Mouse (Mus musculus) stomach, postnatal 0 days (tissue): ENCODE results near the gene Yipf2. TPM values are rescaled to one million over a fixed set of nuclear protein-coding genes. Genes with fewer than 3 reads are reported as not detected.

ENCODE experiments used
- ATAC-seq: fragments of 200-750 bp; cut with Nextera tagmentation; 2 replicates; pipeline ENCODE4 v1.8.0; 2017; ENCODE audit not compliant: low FRiP score, low TSS enrichment
- DNase-seq: peaks from one replicate; pipeline ENCODE4 v3.0.0-alpha.2; 2016; ENCODE audit warnings: low spot score
- H3K27ac ChIP-seq: fragments of 300-500 bp; sonication (generic); replicated peaks from 2 replicates; pipeline ENCODE4 v1.5.1; 2014; ENCODE audit warnings: mild to moderate bottlenecking, control low read depth
- H3K27me3 ChIP-seq: fragments of 300-500 bp; sonication (generic); 2 replicates; pipeline ENCODE4 v1.6.1; 2014; ENCODE audit warnings: low read length; ENCODE audit not compliant: control insufficient read depth, insufficient read depth
- H3K36me3 ChIP-seq: fragments of 300-500 bp; sonication (generic); 2 replicates; pipeline ENCODE4 v1.6.1; 2014; ENCODE audit warnings: low read length, mixed read lengths; ENCODE audit not compliant: control insufficient read depth, insufficient read depth
- H3K4me1 ChIP-seq: fragments of 300-500 bp; sonication (generic); replicated peaks from 2 replicates; pipeline ENCODE4 v1.6.1; 2014; ENCODE audit warnings: antibody characterized with exemption; ENCODE audit not compliant: control insufficient read depth, insufficient read depth
- H3K4me2 ChIP-seq: fragments of 300-500 bp; sonication (generic); replicated peaks from 2 replicates; pipeline ENCODE4 v1.6.1; 2014; ENCODE audit warnings: low read depth, mild to moderate bottlenecking, control low read depth, moderate library complexity
- H3K4me3 ChIP-seq: fragments of 300-500 bp; sonication (generic); 2 replicates; pipeline ENCODE4 v1.5.1; 2014; ENCODE audit warnings: low read depth, low read length, control low read depth
- H3K9ac ChIP-seq: fragments of 300-500 bp; sonication (generic); 2 replicates; pipeline ENCODE4 v1.6.1; 2014; ENCODE audit warnings: mild to moderate bottlenecking, low read length, control low read depth, mixed read lengths
- H3K9me3 ChIP-seq: fragments of 300-500 bp; sonication (generic); 2 replicates; pipeline ENCODE4 v1.6.1; 2016; ENCODE audit warnings: low read length; ENCODE audit not compliant: control insufficient read depth
- CTCF ChIP-seq: IDR thresholded peaks from 2 replicates; pipeline ENCODE4 v1.5.1; 2016; ENCODE audit warnings: antibody characterized with exemption, low read depth, mild to moderate bottlenecking, moderate library complexity
- EP300 ChIP-seq: optimal IDR thresholded peaks from 2 replicates; pipeline ENCODE3; 2016; ENCODE audit warnings: antibody characterized with exemption
- WGBS: fragments of 180-500 bp; shearing (Covaris S2); extraction: QIAGEN DNeasy Blood & Tissue Kit; methylation state at CpG from one replicate; pipeline ENCODE4 v1.1.7; 2014; 5-methylcytosine and 5-hydroxymethylcytosine counted together
- polyA plus RNA-seq: library from polyadenylated mRNA; unstranded; fragments of >200 nt; fragmentation: Nextera tagmentation; extraction: Ambion mirVana; gene quantifications from 2 replicates; pipeline ENCODE4 v1.2.1, GENCODE M21; 2015

Yipf2 gene
- polyA plus RNA-seq, 1 experiment from 2014 or later = 22.5 TPM

GRCm38 (mm10) chr9:21575253-21575652, 17.4 kb downstream of the Yipf2 start:
- Histone ChIP-seq H3K27me3 (no peaks in the 10 kb centered on the region), H3K36me3 (peaks cover 35% of the 10 kb centered on the region), H3K4me3 (no peak overlapping the region), H3K27ac (no peak overlapping the region), H3K4me2 (no peak overlapping the region), H3K9ac (no peak overlapping the region), H3K4me1 (no peaks in the 10 kb centered on the region), H3K9me3 (no peaks in the 10 kb centered on the region)
- DNase-seq = no peak
- TF ChIP-seq CTCF (no peak), EP300 (no peak)
- ATAC-seq = 0 out of 2 replicates have a peak, but pooled peaks have one; percentile 42
- 91% methylated on average over 10 of the region's 10 CpGs for WGBS

GRCm38 (mm10) chr9:21574012-21574801, 18.4 kb downstream of the Yipf2 start:
- TF ChIP-seq CTCF (no peak), EP300 (no peak)
- DNase-seq = no peak
- Histone ChIP-seq H3K4me3 (no peak overlapping the region), H3K27ac (no peak overlapping the region), H3K4me1 (no peaks in the 10 kb centered on the region), H3K27me3 (no peaks in the 10 kb centered on the region), H3K9me3 (no peaks in the 10 kb centered on the region), H3K4me2 (no peak overlapping the region), H3K36me3 (peaks cover 41% of the 10 kb centered on the region), H3K9ac (no peak overlapping the region)
- 94% methylated on average over 8 of the region's 8 CpGs for WGBS
- no peak for ATAC-seq

- Histone ChIP-seq H3K27me3 (no peaks in the 10 kb centered on the region), H3K9me3 (no peaks in the 10 kb centered on the region), H3K9ac (no peak overlapping the region), H3K4me3 (no peak overlapping the region), H3K27ac (no peak overlapping the region), H3K36me3 (peaks cover 23% of the 10 kb centered on the region; the same call in 1 of the 2 replicates), H3K4me1 (no peaks in the 10 kb centered on the region), H3K4me2 (no peak overlapping the region)
- WGBS = 84% methylated on average over 8 of the region's 8 CpGs
- DNase-seq (no peak), ATAC-seq (no peak)
- TF ChIP-seq EP300 (no peak), CTCF (no peak)
Observed at GRCm38 (mm10) chr9:21568657-21569255, 23.9 kb downstream of the Yipf2 start.

GRCm38 (mm10) chr9:21567051-21567450, 25.6 kb downstream of the Yipf2 start:
- Histone ChIP-seq H3K4me1 (no peaks in the 10 kb centered on the region), H3K27ac (no peak overlapping the region), H3K36me3 (peaks cover 24% of the 10 kb centered on the region; the same call in 1 of the 2 replicates), H3K4me2 (no peak overlapping the region), H3K4me3 (no peak overlapping the region), H3K27me3 (no peaks in the 10 kb centered on the region), H3K9ac (no peak overlapping the region), H3K9me3 (no peaks in the 10 kb centered on the region)
- ATAC-seq = no peak
- DNase-seq = no peak
- TF ChIP-seq EP300 = no peak
- TF ChIP-seq CTCF = no peak
- WGBS = 69% methylated on average over 2 of the region's 2 CpGs

GRCm38 (mm10) chr9:21566538-21566937, 26.1 kb downstream of the Yipf2 start:
- Histone ChIP-seq H3K4me3 (no peak overlapping the region), H3K27ac (no peak overlapping the region), H3K9me3 (no peaks in the 10 kb centered on the region), H3K4me1 (no peaks in the 10 kb centered on the region), H3K4me2 (no peak overlapping the region), H3K27me3 (no peaks in the 10 kb centered on the region), H3K36me3 (peaks cover 20% of the 10 kb centered on the region; the same call in 1 of the 2 replicates), H3K9ac (no peak overlapping the region)
- no peak for ATAC-seq
- TF ChIP-seq CTCF (no peak), EP300 (no peak)
- 86% methylated on average over 1 of the region's 1 CpGs for WGBS
- no peak for DNase-seq
